Mouse (Mus musculus): Measurements from ENCODE around the gene Vmn1r183.
A peak's percentile ranks its signal among the peaks of the same experiment; 100 is the strongest.
"Not testable (repeated sequence)": the region's sequence is repeated elsewhere in the genome, so short reads cannot be mapped to it uniquely, and the experiment has no call there.

Vmn1r183 gene

DNA sequence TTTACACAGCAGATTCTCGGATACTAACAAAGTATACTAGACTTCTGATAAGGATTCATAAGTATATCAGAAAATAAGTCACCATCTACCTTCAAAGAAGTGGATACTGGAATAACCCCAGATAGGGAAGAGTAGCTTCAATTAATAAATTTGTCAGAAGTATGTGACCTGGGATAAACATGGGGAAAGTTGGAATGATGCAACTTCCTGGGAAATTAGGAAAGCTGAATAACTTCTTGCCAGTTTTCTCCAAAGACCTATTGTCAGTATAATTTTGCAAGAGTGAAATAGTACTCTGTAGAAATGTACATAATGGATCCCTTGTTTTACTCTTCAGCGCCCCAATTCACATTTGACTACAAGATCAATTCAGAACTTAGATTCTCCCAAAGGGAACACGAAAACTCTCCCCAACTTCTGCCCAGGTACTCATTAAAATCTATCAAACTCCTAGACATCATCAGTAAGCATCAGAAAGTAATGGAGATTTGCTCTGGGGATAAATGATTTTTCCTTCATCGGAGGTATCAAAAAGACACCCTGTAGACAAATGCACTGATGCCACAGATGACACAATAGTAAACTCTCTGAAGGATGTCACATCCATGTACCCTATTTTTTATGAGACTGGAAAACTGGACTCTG, at the start of gene Vmn1r183:
Gene Vmn1r183, plus strand, starts transcription at position 595 of the 645 bp plus-strand sequence.
- DNase-seq (ENCODE audit: low spot score), result no peak

DNA sequence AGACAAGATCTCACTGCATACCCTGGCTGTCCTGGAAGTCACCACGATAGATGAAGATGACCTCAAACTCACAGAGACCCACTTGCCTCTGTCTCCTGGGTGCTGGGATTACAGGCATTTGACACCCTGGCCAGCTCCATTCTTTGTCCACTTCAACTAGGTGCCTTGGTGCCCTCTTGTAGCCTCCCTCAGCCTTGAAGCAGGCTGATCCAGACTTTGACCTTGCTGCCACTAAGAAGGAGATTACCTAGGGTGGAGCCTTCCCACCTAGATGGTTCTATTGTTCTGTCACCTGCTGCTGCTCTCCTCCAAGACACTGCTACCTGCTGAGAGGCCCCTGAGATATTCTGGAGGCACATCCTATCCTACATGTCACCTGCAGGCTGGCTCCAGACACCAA, 21.4 kb downstream of the Vmn1r183 start:
- DNase-seq (ENCODE audit: low spot score), result not testable (repeated sequence)

DNA sequence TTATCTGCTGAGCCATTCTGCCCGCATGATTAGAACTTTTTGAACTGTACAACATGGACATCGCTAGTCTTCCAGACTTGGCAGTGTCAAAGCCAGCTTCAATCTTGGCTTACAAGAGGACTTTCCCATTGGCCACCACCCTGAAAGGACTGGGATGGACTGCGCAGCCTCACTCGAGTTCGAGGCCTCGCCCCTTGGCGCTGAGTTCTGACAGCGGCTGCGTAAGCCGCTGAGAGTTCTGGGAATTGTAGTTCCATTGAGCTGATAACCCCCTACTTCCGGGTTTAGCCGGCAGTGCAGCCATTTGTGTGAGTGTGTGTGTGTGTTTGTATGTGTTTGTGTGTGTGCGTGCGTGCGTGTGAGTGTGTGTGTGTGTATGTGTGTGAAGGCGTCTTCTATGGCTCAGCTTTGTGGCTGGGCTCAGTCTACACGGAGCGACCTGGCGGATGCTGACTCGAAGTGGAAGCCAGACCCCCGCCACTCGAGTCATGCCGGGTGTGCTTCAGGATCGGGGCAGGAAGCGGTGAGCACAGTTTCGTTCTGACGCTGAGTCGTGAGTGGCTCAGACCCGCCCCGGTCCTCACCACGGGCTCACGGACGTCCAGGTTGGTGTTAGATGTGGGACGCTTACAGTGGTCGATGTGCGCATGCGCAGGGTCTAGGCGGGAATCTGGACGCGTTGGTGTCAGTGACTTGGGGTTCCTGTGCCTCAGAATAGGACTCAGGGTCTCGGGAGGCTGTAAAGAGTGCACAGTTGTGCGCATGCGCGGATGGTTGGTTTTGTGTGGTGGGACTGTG, 28.8 kb downstream of the Vmn1r183 start, which contains the start of gene Zfp180:
Gene Zfp180, plus strand, starts transcription at position 291 of the 798 bp plus-strand sequence.
- DNase-seq (ENCODE audit: low spot score), result peak; percentile 83

DNA sequence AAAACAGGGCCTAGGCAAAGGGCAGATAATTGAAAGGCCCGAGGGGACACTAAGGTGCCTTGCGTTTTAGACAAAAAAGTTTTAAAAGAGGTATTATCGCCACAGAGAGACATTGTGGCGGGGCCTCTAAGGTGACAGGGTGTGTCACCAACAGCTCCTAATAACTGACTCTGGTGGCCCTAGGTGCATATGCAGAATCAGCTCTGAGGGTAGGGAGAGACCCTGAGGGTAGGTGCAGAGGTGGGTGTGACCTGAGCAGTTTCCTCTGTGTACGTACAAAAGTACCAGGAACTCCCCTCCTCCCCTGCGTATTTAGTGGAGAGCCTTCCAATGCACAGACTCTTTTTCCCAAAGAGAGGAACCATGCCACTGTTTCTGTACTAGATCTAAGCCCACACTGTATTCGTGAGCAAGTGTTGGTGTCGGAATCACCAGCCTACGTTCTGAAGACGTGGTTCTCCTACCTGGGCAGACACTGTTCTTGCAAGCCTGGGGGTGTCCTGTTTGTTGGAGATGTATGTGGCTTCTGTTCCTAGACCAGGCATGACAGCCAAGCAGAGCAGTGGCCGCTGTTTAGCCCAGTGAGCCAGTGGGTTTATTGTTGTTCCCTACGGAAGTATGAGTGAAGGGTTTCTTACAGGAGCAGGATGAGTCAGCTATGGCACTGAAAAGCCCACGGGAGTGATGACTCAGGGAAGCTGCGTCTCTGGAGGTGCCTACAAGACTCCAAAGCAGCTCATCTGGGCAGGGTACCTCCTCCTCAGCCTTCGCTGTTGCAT, 29.6 kb downstream of the Vmn1r183 start:
- DNase-seq (ENCODE audit: low spot score), result peak; percentile 11

DNA sequence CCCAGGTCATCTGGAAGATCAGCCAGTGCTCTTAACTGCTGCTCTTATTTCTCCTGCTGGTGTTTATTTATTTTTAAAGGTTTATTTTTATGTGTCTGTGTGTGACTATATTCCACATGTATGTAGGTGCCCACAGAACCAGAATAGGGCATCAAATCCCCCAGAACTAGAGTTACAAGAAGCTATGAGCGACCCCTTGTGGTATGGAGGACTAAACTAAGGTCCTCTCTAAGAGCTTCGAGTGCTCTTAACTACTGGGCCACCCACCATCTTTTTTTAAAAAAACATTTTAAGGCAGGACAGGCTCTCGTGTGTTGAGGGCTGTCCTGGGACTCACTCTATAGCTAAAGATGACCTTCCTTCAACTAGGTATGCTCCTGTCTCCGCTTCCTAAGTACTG, 33.8 kb downstream of the Vmn1r183 start:
- no peak for DNase-seq (ENCODE audit: low spot score)

DNA sequence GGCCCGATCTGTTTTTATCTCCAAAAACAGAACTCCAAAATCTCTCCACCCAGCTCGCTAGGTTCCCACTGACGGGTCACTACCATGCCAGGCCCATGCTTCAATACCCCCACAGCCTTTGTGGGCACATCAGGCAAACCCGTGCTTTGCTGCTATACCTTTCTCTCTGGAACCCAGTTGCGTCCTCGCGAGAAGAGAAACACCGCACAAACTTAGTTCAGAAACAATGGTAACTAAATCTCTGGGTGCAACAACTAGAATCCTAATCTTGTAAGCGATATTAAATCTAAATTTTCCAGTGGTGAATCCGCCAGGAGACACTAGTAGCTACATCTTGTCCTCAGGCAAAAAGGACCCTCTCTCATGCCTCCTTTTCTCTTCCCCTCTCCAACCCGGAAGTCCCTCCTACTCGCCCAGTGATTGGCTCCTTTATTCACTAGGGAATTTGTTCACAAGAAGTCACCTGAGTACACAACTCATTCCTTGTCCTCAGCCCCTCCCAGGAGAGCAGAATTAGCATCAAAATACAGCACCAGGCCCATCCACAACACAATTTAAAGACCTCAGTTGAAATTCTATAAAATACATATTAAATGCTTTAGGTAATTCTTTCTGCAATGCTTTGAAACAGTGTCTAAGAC, 34.6 kb downstream of the Vmn1r183 start:
- no peak for DNase-seq (ENCODE audit: low spot score)

DNA sequence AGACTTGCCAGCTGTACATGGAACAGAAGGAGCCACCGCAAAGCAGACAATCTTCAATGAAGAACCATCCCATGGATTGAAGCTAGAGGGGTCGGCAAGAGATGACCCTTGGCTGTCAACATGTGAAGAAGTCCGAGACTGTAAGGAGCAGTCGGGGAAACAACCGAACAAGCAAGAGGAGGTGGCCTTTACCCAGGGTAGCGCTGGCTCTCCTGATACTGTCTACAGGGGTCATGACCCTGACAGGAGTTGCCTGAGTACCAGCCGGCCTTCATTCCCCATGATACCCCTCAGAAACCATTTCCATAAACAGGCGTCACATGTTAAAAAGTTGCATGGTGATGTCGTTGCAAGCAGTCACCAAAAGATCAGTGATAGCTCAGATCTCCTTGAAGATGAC, 51.3 kb downstream of the Vmn1r183 start:
- no peak for DNase-seq (ENCODE audit: low spot score)

DNA sequence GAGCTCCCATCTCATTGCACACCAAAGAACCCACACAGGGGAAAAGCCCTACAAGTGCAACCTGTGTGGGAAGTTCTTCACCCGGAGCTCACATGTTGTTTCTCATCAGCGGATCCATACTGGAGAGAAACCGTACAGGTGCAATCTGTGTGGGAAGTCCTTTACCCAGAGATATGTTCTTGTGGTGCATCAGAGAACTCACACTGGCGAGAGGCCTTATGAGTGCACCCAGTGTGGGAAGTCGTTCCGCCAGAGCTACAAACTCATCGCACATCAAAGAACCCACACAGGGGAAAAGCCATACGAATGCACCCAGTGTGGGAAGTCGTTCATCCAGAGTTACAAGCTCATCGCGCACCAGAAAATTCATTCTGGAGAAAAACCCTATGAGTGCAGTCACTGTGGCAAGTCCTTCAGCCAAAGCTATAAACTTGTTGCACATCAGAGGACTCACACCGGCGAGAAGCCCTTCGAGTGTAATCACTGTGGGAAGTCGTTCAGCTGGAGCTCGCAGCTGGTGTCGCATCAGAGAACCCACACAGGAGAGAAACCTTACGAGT, 52.2 kb downstream of the Vmn1r183 start:
- DNase-seq (ENCODE audit: low spot score), result no peak

DNA sequence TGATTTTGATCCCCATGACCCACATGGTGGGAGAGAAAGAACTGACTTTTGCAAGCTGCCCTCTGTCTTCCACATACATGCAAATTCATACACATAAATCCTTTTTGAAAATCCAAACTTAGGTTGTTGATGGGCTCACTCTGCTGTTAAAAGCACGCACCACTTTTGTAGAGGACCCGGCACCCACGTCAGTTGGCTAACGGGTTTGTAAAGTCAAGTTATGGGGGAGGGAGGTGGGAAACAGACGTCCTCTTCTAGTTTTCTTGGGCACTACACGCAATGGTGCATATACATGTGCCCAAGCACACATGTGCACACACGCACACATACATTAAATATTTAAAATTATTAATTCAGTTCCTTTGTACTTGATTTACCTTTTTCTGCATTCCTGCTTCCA, 57.8 kb downstream of the Vmn1r183 start:
- DNase-seq (ENCODE audit: low spot score), result no peak

DNA sequence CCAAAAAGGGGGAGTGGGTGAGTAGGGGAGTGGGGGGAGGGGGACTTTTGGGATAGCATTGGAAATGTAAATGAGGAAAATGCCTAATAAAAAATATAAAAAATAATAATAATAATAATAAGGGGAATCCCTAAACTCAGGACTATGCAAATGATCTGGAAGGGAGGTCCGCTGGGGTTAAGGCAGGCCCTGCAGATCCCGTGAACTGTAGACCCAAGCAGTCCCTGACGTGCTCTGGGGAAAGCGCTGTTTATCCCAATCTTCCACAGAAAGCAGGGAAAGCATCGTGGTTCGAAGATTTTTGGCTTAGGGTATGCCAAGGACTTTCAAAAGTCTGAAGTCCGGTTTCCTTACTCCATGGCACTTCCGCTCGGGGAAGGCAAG, 58.7 kb downstream of the Vmn1r183 start:
- no peak for DNase-seq (ENCODE audit: low spot score)

DNA sequence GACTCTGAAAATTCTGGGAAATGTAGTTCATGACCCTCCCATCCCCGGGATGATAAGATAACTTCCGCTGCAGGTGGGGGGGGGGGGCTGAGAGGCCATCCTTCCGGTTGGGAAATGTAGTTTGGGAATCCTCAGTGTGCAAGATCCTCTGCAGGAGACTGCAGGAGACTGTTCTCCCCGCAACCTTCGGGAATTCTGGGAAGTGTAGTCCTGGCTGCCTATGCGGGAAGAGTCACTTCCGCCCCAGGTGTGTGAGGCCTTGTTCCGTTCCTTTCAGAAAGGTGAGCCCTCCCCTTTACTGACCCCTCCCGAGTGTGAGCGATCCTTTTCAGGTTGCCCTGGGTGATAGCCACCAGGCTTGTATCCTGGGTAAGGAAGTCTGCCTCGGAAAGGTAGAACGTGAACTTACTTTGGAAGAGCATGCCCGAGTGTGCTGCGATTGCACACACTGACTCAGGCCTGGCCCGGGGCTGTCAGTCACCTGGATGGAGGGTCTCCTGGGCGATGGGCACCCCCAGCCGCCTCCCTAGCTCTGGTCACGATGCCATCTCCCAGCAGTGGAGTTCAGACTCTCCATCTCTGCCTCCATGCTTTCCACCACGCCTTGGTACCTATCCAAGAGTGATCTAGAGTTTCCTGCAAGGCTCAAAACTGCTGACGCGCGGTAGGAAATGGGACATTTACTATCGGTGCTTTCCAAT, 59.3 kb downstream of the Vmn1r183 start, which contains the start of gene Zfp112:
Gene Zfp112, plus strand, starts transcription at position 159 of the 701 bp plus-strand sequence.
- DNase-seq (ENCODE audit: low spot score), result no peak

DNA sequence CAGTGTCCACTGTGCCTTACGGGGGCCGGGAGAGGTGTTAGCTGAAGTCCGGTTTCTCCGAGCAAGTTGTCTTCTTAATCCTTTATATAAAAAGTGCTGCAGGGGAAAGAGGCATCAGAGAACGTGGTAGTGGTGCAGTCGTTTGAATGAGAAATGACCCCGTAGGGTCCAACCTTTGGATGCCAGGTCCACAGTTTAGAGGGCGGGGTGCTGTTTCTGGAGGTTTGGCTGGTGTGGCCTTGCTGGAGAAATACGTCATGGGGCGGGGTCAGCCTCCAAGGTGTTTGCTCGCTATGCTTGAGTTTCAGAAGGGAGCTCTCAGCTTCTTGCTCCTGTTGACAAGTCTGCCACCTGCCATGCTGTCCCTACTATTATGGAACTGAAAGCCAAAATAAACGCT, 59.9 kb downstream of the Vmn1r183 start:
- no peak for DNase-seq (ENCODE audit: low spot score)
